Mouse (Mus musculus) embryonic facial prominence, embryonic 13.5 days (tissue): ENCODE data around the gene Asap2. TPM values are rescaled to one million over a fixed set of nuclear protein-coding genes. Genes with fewer than 3 reads are reported as not detected.

Source experiments
- ATAC-seq: fragments of 200-750 bp; cut with Nextera tagmentation; 2 replicates; pipeline ENCODE4 v1.8.0; 2017; ENCODE audit warnings: low read depth; ENCODE audit not compliant: insufficient number of reproducible peaks, insufficient read depth, low FRiP score, low TSS enrichment
- H3K27ac ChIP-seq: fragments of 300-500 bp; sonication (generic); 2 replicates; pipeline ENCODE4 v1.5.1; 2015; ENCODE audit warnings: moderate library complexity, mild to moderate bottlenecking, inconsistent platforms
- H3K27me3 ChIP-seq: fragments of 300-500 bp; sonication (generic); 2 replicates; pipeline ENCODE4 v1.6.1; 2015; ENCODE audit warnings: mild to moderate bottlenecking, inconsistent platforms
- H3K36me3 ChIP-seq: fragments of 300-500 bp; sonication (generic); 2 replicates; pipeline ENCODE4 v1.6.1; 2015; ENCODE audit warnings: mild to moderate bottlenecking, inconsistent platforms
- H3K4me1 ChIP-seq: fragments of 300-500 bp; sonication (generic); 2 replicates; pipeline ENCODE4 v1.6.1; 2015; ENCODE audit warnings: inconsistent platforms
- H3K4me2 ChIP-seq: fragments of 300-500 bp; sonication (generic); 2 replicates; pipeline ENCODE4 v1.6.1; 2015; ENCODE audit warnings: moderate library complexity, mild to moderate bottlenecking, inconsistent platforms
- H3K4me3 ChIP-seq: fragments of 300-500 bp; sonication (generic); 2 replicates; pipeline ENCODE4 v1.5.1; 2015; ENCODE audit warnings: mild to moderate bottlenecking, inconsistent platforms
- H3K9ac ChIP-seq: fragments of 300-500 bp; sonication (generic); 2 replicates; pipeline ENCODE4 v1.6.1; 2015; ENCODE audit warnings: mild to moderate bottlenecking, inconsistent platforms
- H3K9me3 ChIP-seq: fragments of 300-500 bp; sonication (generic); 2 replicates; pipeline ENCODE4 v1.6.1; 2016; ENCODE audit warnings: inconsistent platforms
- WGBS: fragments of 180-500 bp; shearing (Covaris S2); methylation state at CpG from one replicate; pipeline ENCODE4 v1.1.7; 2015; ENCODE audit warnings: mixed read lengths; 5-methylcytosine and 5-hydroxymethylcytosine counted together
- polyA plus RNA-seq: library from polyadenylated mRNA; unstranded; fragments of >200 nt; fragmentation: Nextera tagmentation; extraction: Ambion mirVana; gene quantifications from 2 replicates; pipeline ENCODE4 v1.2.1, GENCODE M21; 2015

Gene Asap2
- polyA plus RNA-seq, 1 experiment from 2014 or later, result 10.8 TPM

DNA sequence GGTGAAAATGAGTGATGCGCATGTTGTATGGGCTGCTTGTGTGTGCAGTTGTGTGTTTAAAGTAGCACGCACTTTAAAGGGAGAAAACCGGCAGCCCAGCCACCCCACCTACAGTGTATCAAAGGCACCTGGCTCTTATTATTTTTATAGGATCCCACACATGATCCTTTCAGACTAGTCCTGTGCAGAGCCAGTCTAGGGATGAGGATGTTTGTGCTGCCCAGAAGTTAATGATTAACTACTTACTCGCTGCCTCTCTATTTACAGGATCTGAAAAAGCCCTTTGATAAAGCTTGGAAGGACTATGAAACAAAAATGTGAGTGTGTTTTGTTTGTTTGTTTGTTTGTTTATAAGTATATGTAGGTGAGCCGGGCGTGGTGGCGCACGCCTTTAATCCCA, 210.4 kb downstream of the Asap2 start:
- Histone ChIP-seq H3K4me2 (no peak overlapping the region), H3K9me3 (no peaks in the 10 kb centered on the region), H3K4me1 (0 out of 2 replicates have a peak, but pooled peaks cover 6% of the 10 kb centered on the region), H3K27me3 (no peaks in the 10 kb centered on the region), H3K27ac (no peak overlapping the region), H3K36me3 (peaks cover 30% of the 10 kb centered on the region), H3K9ac (no peak overlapping the region), H3K4me3 (no peak overlapping the region)
- 86% methylated on average over 8 of the region's 8 CpGs for WGBS
- ATAC-seq, result no peak

DNA sequence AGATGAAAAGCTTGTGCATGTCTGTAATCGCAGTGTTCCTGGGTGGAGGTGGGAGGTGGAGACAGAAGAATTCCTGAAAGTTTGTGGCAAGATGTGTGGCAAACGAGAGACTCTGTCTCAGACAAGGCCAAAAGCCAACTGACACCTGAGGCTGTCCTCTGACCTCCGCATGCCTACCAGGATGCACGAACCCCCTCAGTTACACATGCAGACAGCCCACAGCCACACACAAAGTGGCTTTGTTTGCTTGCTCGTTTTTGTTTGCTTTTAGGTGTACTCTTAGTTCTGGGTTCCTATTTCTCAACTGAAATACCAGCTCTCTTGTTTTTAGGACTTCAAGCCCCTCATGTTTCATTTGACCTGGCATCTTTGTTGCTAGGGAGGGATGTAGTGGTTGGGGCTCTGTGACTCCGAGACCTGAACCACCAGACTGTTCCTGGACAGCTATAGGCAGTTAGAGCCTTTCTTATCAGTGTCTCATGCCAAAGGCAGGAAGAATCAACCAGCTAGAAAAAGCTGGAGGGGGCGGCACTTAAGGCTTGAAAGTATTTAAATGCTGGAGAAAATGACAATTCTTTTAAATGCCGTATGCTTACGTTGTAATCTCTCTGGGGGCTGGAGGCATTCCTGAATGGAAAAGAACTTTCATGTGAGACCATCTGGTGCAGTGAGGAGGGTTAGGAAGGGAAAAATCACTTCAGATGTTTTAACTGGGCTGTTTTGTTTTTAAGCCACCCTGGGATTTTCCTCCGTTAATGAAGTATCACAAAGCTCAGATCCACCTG, 211.4 kb downstream of the Asap2 start:
- WGBS, result 69% methylated on average over 10 of the region's 10 CpGs
- H3K9ac ChIP-seq, result no peak overlapping the region
- H3K4me2 ChIP-seq, result no peak overlapping the region

DNA sequence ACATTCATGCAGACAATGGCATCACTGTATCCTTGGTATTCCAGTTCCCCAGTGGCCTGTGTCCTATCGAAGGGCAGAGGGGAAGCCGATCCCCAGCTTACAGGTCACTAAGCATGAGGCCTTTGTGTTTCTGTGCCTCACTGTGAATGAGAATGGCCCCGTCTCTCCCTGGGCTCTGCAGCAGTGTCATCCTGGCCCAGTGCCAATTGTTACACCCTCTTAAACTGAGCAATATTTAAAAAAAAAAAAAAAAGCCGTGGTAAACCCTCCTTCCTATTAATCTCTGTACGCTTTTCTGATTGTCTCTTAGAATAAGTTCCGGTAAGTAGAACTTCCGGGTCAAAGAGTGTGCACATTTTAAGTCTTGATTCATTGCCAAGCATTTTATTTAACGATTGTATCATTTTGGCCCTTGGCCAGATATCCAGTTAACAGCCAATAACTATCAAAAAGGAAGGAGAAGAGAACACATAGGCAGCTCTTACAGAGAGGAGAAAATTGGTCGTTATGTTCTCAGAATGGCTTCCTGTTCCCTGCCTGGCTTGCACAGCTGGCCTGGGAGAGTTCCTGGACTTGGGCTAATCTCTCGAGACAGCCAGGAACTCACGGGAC, 214.5 kb downstream of the Asap2 start:
- H3K27ac ChIP-seq, result no peak overlapping the region; the same call in 1 of the 2 replicates
- ATAC-seq, result no peak

More for the DNA sequence above, 211.4 kb downstream of the Asap2 start:
- 0 out of 2 replicates have a peak, but pooled peaks cover 6% of the 10 kb centered on the region for H3K4me1 ChIP-seq
- no peak for ATAC-seq
- peaks cover 39% of the 10 kb centered on the region for H3K36me3 ChIP-seq
- no peak overlapping the region for H3K4me3 ChIP-seq
- H3K27me3 ChIP-seq, result no peaks in the 10 kb centered on the region
- H3K9me3 ChIP-seq, result no peaks in the 10 kb centered on the region
- H3K27ac ChIP-seq, result no peak overlapping the region

DNA sequence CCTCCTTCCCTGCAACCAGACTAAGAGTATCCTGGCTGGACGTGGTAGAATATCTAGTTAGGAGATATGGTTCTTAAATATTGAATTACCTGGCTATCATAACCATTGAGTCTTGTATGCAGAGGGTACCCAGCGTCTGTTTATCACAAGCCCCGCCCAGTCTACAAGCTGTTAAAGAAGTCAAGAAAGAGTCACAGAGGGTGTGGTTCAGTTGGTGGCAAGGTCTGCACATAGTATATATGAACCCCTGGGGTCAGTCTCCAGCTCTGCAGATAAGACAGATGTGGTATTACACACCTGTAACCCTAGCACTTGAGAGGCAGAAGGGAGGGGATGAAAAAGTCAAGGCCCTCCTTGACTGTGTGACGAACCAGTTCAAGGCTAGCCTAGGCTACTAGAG, 215.5 kb downstream of the Asap2 start:
- peaks cover 54% of the 10 kb centered on the region for H3K36me3 ChIP-seq
- ATAC-seq, result no peak
- H3K4me2 ChIP-seq, result no peak overlapping the region
- no peak overlapping the region for H3K4me3 ChIP-seq
- 86% methylated on average over 4 of the region's 4 CpGs for WGBS
- H3K27me3 ChIP-seq, result no peaks in the 10 kb centered on the region
- H3K9me3 ChIP-seq, result no peaks in the 10 kb centered on the region
- no peak overlapping the region for H3K27ac ChIP-seq
- no peak overlapping the region for H3K9ac ChIP-seq
- H3K4me1 ChIP-seq, result 0 out of 2 replicates have a peak, but pooled peaks cover 6% of the 10 kb centered on the region

More for the DNA sequence above, 214.5 kb downstream of the Asap2 start:
- no peaks in the 10 kb centered on the region for H3K27me3 ChIP-seq
- 0 out of 2 replicates have a peak, but pooled peaks cover 6% of the 10 kb centered on the region for H3K4me1 ChIP-seq
- H3K4me2 ChIP-seq, result no peak overlapping the region
- H3K9ac ChIP-seq, result no peak overlapping the region
- 45% methylated on average over 11 of the region's 11 CpGs for WGBS
- peaks cover 55% of the 10 kb centered on the region for H3K36me3 ChIP-seq
- H3K9me3 ChIP-seq, result no peaks in the 10 kb centered on the region
- no peak overlapping the region for H3K4me3 ChIP-seq

DNA sequence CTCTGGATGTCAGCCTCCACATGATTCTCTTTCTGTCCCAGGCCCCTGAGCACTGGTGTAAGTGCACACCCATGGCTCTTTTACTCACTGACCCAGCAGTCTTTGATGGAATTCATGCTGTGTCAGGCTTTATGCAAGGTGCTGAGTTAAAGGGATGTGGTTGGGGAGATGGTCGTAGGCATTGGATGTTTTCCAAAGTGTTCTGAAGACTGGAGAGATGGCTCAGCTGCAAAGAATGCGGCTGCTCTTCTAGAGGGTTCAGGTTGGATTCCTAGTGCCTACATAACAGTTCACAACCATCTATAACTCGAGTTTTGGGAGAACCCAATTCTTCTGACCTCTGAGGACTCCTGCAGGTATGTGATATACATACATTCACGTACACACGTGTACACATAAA, 217.2 kb downstream of the Asap2 start:
- Histone ChIP-seq H3K4me1 (0 out of 2 replicates have a peak, but pooled peaks cover 6% of the 10 kb centered on the region), H3K9ac (no peak overlapping the region), H3K27me3 (no peaks in the 10 kb centered on the region), H3K9me3 (no peaks in the 10 kb centered on the region), H3K4me2 (no peak overlapping the region), H3K36me3 (peaks cover 53% of the 10 kb centered on the region), H3K4me3 (no peak overlapping the region), H3K27ac (no peak overlapping the region)
- ATAC-seq, result no peak
- 90% methylated on average over 5 of the region's 5 CpGs for WGBS

DNA sequence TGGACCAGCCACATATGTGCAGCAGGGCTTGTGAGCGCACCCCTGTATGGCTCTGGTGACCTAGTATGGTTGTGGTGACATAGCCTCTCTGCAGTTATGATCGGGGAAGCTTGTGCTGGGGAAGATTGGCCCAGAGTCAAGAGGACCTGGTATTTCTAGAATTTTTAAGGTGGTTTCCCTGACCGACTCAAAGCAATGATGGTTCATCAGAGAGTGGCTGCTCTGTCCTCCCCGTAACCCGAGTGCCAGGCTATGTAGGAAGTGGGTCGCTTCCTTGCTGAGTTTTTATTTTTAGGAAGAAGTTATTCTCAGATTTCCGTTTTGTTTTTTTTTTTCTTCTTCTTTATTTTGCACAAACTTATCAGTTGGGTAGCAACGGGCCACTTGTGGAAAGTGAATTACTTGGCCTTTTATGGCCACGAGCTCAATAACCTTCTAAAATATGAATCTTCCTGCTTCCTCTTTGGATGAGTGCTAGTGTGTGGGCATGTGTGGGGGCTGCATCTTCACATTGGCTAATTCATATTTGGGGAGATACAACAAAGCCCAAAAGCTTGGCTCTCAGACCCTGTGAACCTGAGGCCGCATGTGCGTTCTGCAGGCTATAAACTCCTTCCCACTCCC, 218.0 kb downstream of the Asap2 start:
- Histone ChIP-seq H3K36me3 (peaks cover 52% of the 10 kb centered on the region), H3K9me3 (no peaks in the 10 kb centered on the region), H3K4me1 (0 out of 2 replicates have a peak, but pooled peaks cover 6% of the 10 kb centered on the region), H3K4me2 (no peak overlapping the region), H3K9ac (no peak overlapping the region), H3K27ac (no peak overlapping the region), H3K27me3 (no peaks in the 10 kb centered on the region), H3K4me3 (no peak overlapping the region)
- 88% methylated on average over 11 of the region's 11 CpGs for WGBS
- ATAC-seq, result no peak

DNA sequence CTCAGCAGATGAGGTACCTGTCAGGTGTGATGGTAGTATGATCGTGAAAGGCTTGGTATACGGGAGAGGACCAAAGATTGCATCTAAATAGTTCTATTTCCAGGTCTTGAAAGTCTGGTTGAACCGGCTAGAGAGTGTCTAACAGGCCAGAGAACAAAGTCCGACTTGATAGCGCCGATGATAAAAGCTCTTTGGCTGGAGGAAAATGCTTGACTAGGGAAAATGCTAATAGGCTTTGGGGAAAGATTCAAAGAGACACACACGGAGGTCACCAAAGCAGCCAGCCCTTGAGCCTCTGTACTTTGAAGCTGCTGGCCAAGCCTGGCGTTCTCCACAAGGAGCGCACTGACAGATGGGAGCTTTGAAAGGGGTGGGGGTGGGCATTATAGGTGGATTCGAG, 219.0 kb downstream of the Asap2 start:
- Histone ChIP-seq H3K9ac (no peak overlapping the region), H3K9me3 (no peaks in the 10 kb centered on the region), H3K4me1 (0 out of 2 replicates have a peak, but pooled peaks cover under 1% of the 10 kb centered on the region), H3K4me3 (no peak overlapping the region), H3K36me3 (peaks cover 51% of the 10 kb centered on the region), H3K4me2 (no peak overlapping the region), H3K27me3 (no peaks in the 10 kb centered on the region), H3K27ac (no peak overlapping the region)
- no peak for ATAC-seq
- 85% methylated on average over 10 of the region's 10 CpGs for WGBS

DNA sequence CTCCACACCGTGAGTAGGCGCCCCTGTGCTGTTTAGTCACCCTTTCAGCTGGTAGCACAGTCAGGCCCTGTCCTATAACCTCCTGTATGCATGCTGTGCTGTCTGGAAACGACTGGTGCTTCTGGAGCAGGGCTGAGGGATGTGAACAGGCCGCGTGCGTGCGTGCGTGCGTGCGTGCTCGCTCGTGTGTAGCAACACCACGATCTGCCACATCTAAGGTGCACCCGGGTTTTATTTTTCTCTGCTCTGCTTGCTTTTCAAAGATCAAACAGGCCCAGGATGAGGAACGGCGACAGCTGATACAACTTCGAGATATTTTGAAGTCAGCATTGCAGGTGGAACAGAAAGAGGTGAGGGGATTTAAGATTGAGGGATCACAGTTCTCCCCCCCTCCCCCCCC, 222.6 kb downstream of the Asap2 start:
- WGBS, result 86% methylated on average over 17 of the region's 17 CpGs
- Histone ChIP-seq H3K27ac (no peak overlapping the region), H3K27me3 (no peaks in the 10 kb centered on the region), H3K9ac (no peak overlapping the region), H3K4me2 (no peak overlapping the region), H3K9me3 (no peaks in the 10 kb centered on the region), H3K36me3 (peaks cover 42% of the 10 kb centered on the region), H3K4me3 (no peak overlapping the region), H3K4me1 (no peaks in the 10 kb centered on the region)
- no peak for ATAC-seq

DNA sequence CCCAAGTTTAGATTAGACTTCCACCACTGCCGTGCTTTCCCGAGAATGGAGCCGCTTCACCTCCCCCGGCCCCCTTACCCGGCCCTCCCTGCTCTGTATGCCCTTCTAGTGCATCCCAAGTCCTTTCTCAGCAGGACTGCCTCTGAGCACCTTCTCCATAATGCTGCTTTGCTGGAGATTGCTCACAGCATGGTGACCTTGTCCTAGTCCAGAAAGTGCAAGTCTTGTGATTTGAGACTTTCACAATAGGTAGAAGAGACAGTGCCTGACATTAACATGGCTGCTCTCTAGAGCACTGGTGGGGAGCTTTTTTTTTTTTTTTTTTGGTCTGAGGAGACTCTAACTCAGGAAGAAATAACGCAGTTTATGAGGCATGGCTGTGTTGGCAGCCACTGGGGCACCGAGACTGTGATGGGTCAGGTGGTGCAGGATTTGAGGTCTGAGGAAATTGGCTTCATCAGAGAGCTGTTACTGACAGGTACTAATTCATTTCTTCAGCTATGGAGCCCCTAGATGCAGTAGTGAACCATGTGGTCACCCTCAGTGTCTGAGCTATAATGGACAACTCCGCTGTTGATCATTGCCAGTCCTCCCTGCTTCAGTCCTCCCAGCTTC, 224.4 kb downstream of the Asap2 start:
- no peak overlapping the region for H3K4me2 ChIP-seq
- H3K36me3 ChIP-seq, result peaks cover 45% of the 10 kb centered on the region
- no peak overlapping the region for H3K4me3 ChIP-seq
- H3K27me3 ChIP-seq, result no peaks in the 10 kb centered on the region
- no peak for ATAC-seq
- H3K27ac ChIP-seq, result no peak overlapping the region
- no peak overlapping the region for H3K9ac ChIP-seq
- H3K4me1 ChIP-seq, result no peaks in the 10 kb centered on the region
- 87% methylated on average over 8 of the region's 8 CpGs for WGBS
- no peaks in the 10 kb centered on the region for H3K9me3 ChIP-seq

DNA sequence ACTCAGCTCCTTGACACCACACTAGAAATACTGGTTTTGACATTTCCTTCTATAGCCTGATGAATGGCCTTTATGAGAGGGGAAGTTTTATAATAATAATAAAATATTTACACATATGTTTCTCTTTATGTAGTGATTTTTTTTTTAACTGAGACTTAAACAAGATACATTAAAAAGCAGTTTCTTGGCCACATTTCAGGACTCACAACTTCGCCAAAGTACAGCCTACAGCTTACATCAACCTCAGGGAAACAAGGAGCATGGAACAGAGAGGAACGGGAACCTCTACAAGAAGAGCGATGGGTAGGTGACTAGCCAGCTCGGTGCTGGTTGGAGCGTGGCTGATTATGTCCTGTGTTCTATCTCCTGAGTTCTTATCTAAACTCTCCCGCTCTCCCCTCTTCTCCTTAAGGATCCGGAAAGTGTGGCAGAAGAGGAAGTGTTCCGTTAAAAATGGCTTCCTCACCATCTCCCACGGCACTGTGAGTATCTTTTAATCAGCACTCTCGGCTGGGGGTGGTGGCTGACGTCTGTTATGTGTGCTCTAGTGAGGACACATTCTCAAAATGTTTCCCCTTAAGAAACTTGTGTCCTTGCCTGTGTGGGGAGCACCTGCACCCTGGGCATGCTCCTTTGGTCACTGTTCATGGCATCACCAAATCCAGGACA, 227.7 kb downstream of the Asap2 start:
- no peak overlapping the region for H3K4me2 ChIP-seq
- no peak overlapping the region for H3K27ac ChIP-seq
- H3K36me3 ChIP-seq, result peaks cover 54% of the 10 kb centered on the region
- H3K4me1 ChIP-seq, result no peaks in the 10 kb centered on the region
- no peaks in the 10 kb centered on the region for H3K27me3 ChIP-seq
- H3K4me3 ChIP-seq, result no peak overlapping the region
- no peak overlapping the region for H3K9ac ChIP-seq
- WGBS, result 79% methylated on average over 11 of the region's 11 CpGs
- ATAC-seq, result no peak
- no peaks in the 10 kb centered on the region for H3K9me3 ChIP-seq

DNA sequence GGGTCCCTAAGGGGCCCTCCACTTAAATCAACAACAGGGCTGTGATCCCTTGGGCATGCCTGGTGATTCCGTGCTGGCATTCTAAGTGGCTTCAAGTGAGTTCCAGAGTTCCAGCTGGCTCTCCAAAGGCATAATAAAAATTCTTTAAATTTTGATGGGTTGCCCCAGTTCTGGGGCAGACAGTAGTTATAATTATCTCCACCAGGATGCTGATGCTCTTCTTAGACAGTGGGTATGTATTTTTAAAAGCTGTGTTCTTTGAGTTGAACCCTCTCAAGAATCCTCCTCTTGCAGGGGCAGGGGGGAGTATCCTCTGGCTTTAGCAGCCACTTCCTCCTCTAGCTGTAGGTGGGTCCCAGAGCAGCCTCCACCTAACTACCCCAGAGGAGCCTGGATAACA, 230.3 kb downstream of the Asap2 start:
- 73% methylated on average over 1 of the region's 1 CpGs for WGBS
- no peaks in the 10 kb centered on the region for H3K27me3 ChIP-seq
- no peaks in the 10 kb centered on the region for H3K9me3 ChIP-seq
- no peaks in the 10 kb centered on the region for H3K4me1 ChIP-seq
- no peak for ATAC-seq
- no peak overlapping the region for H3K4me3 ChIP-seq
- no peak overlapping the region for H3K4me2 ChIP-seq
- H3K27ac ChIP-seq, result no peak overlapping the region
- H3K9ac ChIP-seq, result no peak overlapping the region
- H3K36me3 ChIP-seq, result peaks cover 53% of the 10 kb centered on the region
